Mouse (Mus musculus): ENCODE data around the gene Ndufv3. TPM values are rescaled to one million over a fixed set of nuclear protein-coding genes. Genes with fewer than 3 reads are reported as not detected.

The Ndufv3 gene
- polyA plus RNA-seq (2011; ENCODE audit: insufficient read depth, insufficient read length, low replicate concordance, missing spikeins) = 57.2 and 97.0 TPM in 2 replicates

DNA sequence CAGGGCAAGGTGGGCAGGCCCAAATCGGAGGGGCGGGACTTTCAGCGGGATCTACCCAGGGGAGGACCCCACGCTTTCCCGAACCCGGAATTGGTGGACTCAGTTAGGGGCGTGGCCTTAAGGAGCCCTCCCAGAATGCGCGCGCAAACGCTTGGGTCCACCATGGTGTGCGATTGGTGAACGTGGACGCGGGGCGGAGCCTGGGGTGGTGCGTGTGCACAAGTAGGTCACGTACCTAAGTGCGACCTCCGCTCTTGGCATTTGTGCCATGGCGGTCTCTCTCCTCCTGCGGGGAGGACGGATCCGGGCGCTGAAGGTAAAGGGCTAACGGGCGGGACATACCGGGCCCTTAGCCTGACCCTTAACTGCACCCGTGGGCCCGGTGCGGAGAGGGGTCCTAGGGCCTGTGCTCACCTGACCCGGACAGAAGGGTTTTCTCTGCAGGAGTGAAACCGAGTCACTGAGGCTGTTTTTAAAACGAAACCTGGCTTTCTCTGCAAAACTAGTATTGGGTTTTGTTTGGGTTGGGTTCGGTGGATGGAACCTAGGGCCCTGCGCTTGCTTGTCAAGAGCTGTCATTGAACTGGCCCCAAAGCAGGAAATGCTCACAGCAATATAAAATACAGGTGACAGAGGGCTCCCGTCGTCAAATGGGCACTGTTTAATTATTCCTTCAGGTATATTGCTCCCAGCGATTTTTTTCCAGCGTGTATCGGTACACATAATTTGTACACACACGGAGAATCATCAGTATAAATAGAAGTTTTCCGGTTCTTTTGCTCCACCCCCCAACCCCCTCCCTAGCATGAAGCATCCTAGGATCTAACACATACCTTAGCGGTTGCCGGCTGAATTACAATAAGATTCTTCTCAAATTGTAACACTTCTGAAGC is at the start of gene Ndufv3, which contains the start of gene Wdr4:
TSS of gene Ndufv3 (plus strand) at position 170 of the 893 bp plus-strand sequence.
TSS of gene Wdr4 (minus strand) at position 35 of the 893 bp plus-strand sequence.
- peak within 1 kb of the TSS; percentile 39 for H3K27ac ChIP-seq (ENCODE audit: control insufficient read depth, insufficient read depth, low read depth, low read length, poor library complexity)
- H3K4me1 ChIP-seq (ENCODE audit: control insufficient read depth, insufficient read depth, low read length) = no peaks in the 10 kb centered on the region; the same call in 1 of the 2 replicates
- H3K4me3 ChIP-seq (replicated peaks; ENCODE audit: control insufficient read depth, low read depth, low read length) = peak within 1 kb of the TSS; percentile 83
- TF ChIP-seq POLR2A (IDR thresholded peaks at IDR 0.05; ENCODE audit: borderline replicate concordance, control insufficient read depth, low read depth, low read length) = peak; percentile 96
- TF ChIP-seq CTCF (IDR thresholded peaks at IDR 0.05; ENCODE audit: control insufficient read depth, insufficient read depth, low read length) = no peak
- under 1% methylated on average over 45 of the region's 45 CpGs for WGBS

DNA sequence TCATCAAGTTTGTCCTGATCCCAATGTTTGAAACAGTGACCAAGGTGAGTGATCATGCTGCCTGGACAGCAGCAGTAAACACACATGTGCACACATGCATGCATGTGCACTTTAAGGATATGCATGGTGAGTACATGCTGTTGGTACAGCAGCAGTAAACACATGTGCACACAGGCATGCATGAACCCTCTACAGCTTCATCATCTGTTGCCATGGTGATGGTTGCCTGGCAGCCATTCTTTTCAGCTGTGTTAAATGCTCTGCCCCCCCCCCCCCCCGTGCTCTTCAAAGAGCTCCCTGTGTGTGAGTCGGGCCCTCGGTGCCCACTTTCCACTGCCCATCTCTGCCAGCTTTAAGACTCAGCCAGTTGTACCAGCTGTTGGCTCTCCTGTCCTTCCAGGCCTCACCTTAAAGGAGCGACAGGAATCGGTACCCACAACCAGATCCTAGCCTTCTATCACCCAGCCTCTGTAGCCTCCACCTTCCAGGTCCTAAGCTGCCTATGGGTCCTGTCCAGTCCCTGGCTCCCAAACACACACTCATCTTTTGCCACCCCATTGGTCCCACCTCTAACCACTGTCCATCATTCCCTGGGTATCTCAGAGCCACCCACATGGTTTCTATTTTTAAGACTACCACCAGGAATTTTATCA is 49.0 kb upstream of the Ndufv3 start:
- H3K4me3 ChIP-seq (replicated peaks; ENCODE audit: control insufficient read depth, low read depth, low read length) = no peak overlapping the region
- no peak overlapping the region for H3K27ac ChIP-seq (ENCODE audit: control insufficient read depth, insufficient read depth, low read depth, low read length, poor library complexity)
- no peaks in the 10 kb centered on the region for H3K4me1 ChIP-seq (ENCODE audit: control insufficient read depth, insufficient read depth, low read length)
- WGBS = 77% methylated on average over 5 of the region's 5 CpGs
- TF ChIP-seq CTCF (IDR thresholded peaks at IDR 0.05; ENCODE audit: control insufficient read depth, insufficient read depth, low read length) = no peak
- no peak for TF ChIP-seq POLR2A (IDR thresholded peaks at IDR 0.05; ENCODE audit: borderline replicate concordance, control insufficient read depth, low read depth, low read length)

GRCm38 (mm10) chr17:31474388-31474787 is 45.5 kb upstream of the Ndufv3 start:
- Histone ChIP-seq H3K4me3 (replicated peaks; ENCODE audit: control insufficient read depth, low read depth, low read length) (no peak overlapping the region), H3K27ac (ENCODE audit: control insufficient read depth, insufficient read depth, low read depth, low read length, poor library complexity) (no peak overlapping the region), H3K4me1 (ENCODE audit: control insufficient read depth, insufficient read depth, low read length) (no peaks in the 10 kb centered on the region)
- no peak for TF ChIP-seq CTCF (IDR thresholded peaks at IDR 0.05; ENCODE audit: control insufficient read depth, insufficient read depth, low read length)
- no peak for TF ChIP-seq POLR2A (IDR thresholded peaks at IDR 0.05; ENCODE audit: borderline replicate concordance, control insufficient read depth, low read depth, low read length)
- 73% methylated on average over 6 of the region's 6 CpGs for WGBS

DNA sequence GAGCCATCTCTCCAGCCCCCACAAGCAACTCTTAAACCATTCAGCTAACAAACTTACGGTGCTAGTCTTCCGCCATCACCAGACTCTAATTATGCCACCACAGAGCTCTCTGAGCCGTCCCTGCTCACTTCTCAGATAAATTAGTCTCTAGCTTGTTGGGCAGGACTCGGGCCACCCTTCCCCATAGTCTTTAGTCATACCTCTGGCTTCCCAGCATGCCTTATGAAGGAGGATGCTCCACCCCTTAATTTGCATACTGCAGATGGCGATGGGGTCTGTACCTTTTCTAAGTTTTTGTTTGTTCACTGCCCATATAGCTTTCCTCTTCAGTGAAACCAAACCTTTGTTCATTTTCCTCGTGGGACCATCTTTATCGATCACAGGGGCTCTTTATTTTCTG is 41.3 kb upstream of the Ndufv3 start:
- TF ChIP-seq POLR2A (IDR thresholded peaks at IDR 0.05; ENCODE audit: borderline replicate concordance, control insufficient read depth, low read depth, low read length) (no peak), CTCF (IDR thresholded peaks at IDR 0.05; ENCODE audit: control insufficient read depth, insufficient read depth, low read length) (no peak)
- H3K4me1 ChIP-seq (ENCODE audit: control insufficient read depth, insufficient read depth, low read length) = no peaks in the 10 kb centered on the region; the same call in 1 of the 2 replicates
- no peak overlapping the region for H3K27ac ChIP-seq (ENCODE audit: control insufficient read depth, insufficient read depth, low read depth, low read length, poor library complexity)
- no peak overlapping the region for H3K4me3 ChIP-seq (replicated peaks; ENCODE audit: control insufficient read depth, low read depth, low read length)
- WGBS = 65% methylated on average over 7 of the region's 7 CpGs

GRCm38 (mm10) chr17:31479108-31479844 is 40.6 kb upstream of the Ndufv3 start:
- TF ChIP-seq CTCF (IDR thresholded peaks at IDR 0.05; ENCODE audit: control insufficient read depth, insufficient read depth, low read length) = no peak
- TF ChIP-seq POLR2A (IDR thresholded peaks at IDR 0.05; ENCODE audit: borderline replicate concordance, control insufficient read depth, low read depth, low read length) = no peak
- H3K27ac ChIP-seq (ENCODE audit: control insufficient read depth, insufficient read depth, low read depth, low read length, poor library complexity) = no peak overlapping the region; the same call in 1 of the 2 replicates
- WGBS = 76% methylated on average over 11 of the region's 11 CpGs
- no peak overlapping the region for H3K4me3 ChIP-seq (replicated peaks; ENCODE audit: control insufficient read depth, low read depth, low read length)
- H3K4me1 ChIP-seq (ENCODE audit: control insufficient read depth, insufficient read depth, low read length) = no peaks in the 10 kb centered on the region; the same call in 1 of the 2 replicates

DNA sequence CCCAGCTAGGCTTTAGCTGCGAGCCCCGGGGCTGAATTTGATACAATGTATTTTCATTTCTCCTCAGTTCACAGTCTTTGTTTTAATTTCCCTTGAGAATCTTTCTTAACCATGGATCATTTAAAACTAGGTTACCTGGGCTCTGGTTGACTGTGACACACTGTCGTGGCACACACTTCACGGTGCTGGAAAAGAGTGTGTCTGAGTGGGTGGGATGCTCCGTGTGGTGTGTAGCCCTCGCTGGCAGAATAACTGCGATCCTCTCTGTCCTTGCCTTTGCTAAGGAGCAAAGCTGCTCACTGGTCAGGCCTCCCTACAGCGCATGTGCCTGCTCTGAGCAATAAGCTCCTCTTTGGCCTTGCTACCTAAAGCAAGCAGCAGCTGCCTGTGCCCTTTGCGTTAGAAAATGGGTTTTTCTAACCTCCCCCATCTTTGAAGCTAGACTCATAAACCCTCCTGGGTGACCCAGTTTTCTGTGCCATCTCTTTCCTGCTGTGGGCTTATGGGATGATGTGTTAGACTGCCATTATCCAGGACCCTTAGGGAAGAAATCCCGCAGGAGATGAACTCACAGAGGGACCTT is 33.2 kb upstream of the Ndufv3 start:
- Histone ChIP-seq H3K4me1 (ENCODE audit: control insufficient read depth, insufficient read depth, low read length) (no peaks in the 10 kb centered on the region), H3K27ac (ENCODE audit: control insufficient read depth, insufficient read depth, low read depth, low read length, poor library complexity) (no peak overlapping the region), H3K4me3 (replicated peaks; ENCODE audit: control insufficient read depth, low read depth, low read length) (no peak overlapping the region)
- 87% methylated on average over 10 of the region's 10 CpGs for WGBS
- no peak for TF ChIP-seq POLR2A (IDR thresholded peaks at IDR 0.05; ENCODE audit: borderline replicate concordance, control insufficient read depth, low read depth, low read length)
- TF ChIP-seq CTCF (IDR thresholded peaks at IDR 0.05; ENCODE audit: control insufficient read depth, insufficient read depth, low read length) = no peak

DNA sequence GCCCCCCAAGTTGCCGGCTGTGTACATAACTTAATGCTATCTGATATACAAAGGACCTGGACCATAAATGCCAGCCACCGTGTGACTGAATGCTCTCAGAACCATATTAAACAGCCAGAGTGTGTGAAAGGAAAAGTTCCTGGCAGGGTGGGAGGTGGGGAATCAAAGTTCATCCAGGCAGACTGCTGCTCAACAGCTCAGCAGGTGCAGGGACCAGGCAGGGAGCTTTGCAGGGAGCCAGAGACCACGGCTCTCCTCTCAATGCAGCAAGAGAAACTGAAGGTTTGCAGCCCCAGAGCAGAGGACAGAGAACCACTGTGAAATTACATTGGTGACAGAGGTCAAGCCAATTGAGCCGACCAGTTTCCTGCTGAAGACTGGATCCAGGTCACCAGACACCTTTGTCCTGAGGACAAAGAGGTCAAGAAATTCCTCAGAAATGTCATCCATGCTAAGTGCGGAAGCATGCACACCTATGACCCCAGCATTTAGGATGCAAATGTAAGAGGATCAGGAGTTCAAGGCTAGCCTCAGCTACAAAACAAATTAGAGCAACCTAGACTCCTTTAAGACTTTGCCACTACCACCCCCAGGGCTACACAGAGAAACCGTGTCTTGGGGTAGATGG is 32.4 kb upstream of the Ndufv3 start:
- H3K4me1 ChIP-seq (ENCODE audit: control insufficient read depth, insufficient read depth, low read length) = peaks cover 1% of the 10 kb centered on the region; the same call in 1 of the 2 replicates
- H3K27ac ChIP-seq (ENCODE audit: control insufficient read depth, insufficient read depth, low read depth, low read length, poor library complexity) = no peak overlapping the region
- no peak overlapping the region for H3K4me3 ChIP-seq (replicated peaks; ENCODE audit: control insufficient read depth, low read depth, low read length)
- TF ChIP-seq CTCF (IDR thresholded peaks at IDR 0.05; ENCODE audit: control insufficient read depth, insufficient read depth, low read length) = no peak
- TF ChIP-seq POLR2A (IDR thresholded peaks at IDR 0.05; ENCODE audit: borderline replicate concordance, control insufficient read depth, low read depth, low read length) = no peak
- WGBS = 60% methylated on average over 6 of the region's 6 CpGs
